Mouse (Mus musculus) B cell, adult 67 days (primary cell): ENCODE results near the gene Vmn2r71. TPM values are rescaled to one million over a fixed set of nuclear protein-coding genes. Genes with fewer than 3 reads are reported as not detected.

Experiments
- total RNA-seq, 2 experiments: library from RNA; stranded (reverse); gene quantifications; 4 replicates each; pipeline ENCODE4 v1.2.4; 2023

Gene Vmn2r71
- total RNA-seq = not detected

GRCm38 (mm10) chr7:85562787-85563186, at the start of gene Vmn2r71:
Vmn2r71 (plus strand) TSS chr7:85563087.

GRCm38 (mm10) chr7:85569092-85569491, 6.2 kb downstream of the Vmn2r71 start, which contains the start of gene Vmn2r70:
Vmn2r70 (minus strand) TSS chr7:85569192.

Other genes starting within 250 kb of the Vmn2r71 start
- gene Vmn2r69, start 147.2 kb upstream of the Vmn2r71 start, total RNA-seq = not detected
- gene Vmn2r70, start 6.1 kb downstream of the Vmn2r71 start, total RNA-seq = not detected
- not detected for gene Vmn2r72, start 192.0 kb downstream of the Vmn2r71 start, total RNA-seq